Mouse (Mus musculus) kidney, adult 10 weeks (tissue): ENCODE measurements around the gene Pi4k2a. TPM values are rescaled to one million over a fixed set of nuclear protein-coding genes. Genes with fewer than 3 reads are reported as not detected.

Experiments used
- polyA plus RNA-seq: library from polyadenylated mRNA; stranded (reverse); fragments of 350-450 nt; fragmentation: Illumina TruSeq; extraction: RNeasy Lipid Tissue Mini Kit (QIAGEN cat#74804); gene quantifications from one replicate; pipeline ENCODE4 v1.2.3, GENCODE M21; 2014; ENCODE audit warnings: low read depth, low replicate concordance

The Pi4k2a gene
- polyA plus RNA-seq: 8.7 TPM

DNA sequence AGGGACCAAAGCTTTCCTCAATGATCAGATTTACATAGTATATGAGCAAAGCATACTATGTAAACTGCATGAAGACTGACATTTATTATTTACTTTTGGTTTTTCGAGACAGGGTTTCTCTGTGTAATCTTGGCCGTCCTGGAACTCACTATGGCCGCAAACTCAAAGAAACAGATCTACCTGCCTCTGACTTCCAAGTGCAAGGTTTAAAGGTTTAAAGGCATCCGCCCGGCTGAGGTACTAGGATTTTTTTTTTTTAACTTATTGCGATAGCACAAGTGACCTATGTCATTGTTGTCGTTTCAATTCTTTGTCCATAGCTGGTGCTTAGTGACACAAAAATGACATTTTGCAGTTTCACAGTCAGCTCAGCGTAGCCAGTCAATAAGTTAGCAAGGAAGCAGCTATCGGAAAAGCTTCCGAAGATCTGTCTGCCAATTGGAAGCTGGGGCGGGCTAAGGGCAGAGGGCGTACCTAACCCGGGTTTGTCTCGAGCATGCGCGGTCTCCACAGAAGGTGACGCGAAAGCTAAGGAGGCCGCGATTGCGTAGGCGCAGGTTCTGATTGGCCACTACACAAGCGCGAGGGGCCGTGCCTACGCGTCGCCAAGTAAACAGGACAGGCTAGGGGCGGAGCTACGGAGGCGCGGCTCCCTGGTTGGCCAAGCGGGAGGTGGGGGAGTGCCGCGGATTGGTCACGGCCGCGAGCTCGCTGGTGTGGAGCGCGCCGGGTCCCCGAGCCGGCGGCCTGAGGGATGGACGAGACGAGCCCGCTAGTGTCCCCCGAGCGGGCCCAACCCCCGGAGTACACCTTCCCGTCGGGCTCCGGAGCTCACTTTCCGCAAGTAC lies at the start of gene Pi4k2a:
TSS of gene Pi4k2a (plus strand) at position 723 of the 848 bp plus-strand sequence.

DNA sequence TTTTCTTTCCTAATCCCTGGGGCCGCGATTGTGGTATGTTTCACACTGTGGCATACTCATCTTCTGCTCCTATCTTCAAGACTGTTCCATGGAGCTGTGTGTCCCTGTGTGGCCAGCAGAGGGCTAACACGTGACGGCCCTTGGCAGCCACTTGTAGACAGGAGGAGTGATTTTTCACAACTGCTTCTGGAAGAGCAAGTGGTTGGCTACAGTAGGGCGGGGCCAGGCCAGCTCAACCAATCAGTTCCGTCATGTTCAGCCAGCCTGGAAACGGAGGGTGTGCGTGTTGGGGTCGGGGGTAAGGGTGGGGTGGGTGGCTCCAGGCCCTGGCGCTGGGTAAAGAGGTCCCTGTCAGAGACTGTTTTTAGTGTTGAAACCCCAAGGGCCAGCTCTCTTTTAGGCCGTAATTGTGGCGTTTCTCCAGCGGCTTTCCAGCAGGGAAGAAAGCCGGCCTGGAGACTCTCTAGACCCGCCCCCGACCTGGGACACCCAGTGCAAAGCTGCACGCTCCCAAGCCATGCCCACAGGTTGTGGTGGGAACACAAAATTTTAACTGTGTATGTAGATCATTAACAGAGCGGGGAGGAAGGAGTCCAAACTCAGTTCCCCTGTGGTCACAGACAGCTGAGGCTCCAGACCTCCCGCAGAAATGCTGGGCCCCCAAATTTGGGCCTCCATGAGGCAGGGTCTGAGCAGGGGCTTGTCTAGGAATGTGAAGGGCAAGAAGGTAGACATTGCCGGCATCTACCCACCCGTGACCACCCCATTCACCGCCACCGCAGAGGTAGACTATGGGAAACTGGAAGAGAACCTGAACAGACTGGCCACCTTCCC lies 44.8 kb upstream of the Pi4k2a start, which contains the start of gene Hoga1:
TSS of gene Hoga1 (plus strand) at position 342 of the 834 bp plus-strand sequence.

DNA sequence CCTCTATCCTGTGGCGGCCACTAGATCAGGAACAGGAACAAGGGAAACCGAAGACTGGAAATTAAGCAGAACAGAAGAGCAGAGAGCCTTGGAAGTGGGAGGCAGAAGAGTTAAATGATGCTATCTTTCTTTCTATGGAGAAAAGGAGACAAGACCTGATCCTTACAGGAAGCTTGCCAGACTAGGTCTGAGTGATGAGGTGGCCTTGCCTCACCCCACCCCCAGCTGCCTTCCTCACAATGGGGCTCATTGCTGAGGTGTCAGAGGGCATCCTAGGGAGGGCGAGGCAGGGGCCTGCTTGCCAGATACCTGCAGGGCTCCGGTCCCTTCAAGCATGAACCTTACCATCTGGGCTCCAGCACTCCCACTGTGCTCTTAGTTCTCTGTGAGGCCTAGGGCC lies 38.3 kb upstream of the Pi4k2a start, which contains the start of gene 4933411K16Rik:
TSS of gene 4933411K16Rik (plus strand) at position 301 of the 400 bp plus-strand sequence.

DNA sequence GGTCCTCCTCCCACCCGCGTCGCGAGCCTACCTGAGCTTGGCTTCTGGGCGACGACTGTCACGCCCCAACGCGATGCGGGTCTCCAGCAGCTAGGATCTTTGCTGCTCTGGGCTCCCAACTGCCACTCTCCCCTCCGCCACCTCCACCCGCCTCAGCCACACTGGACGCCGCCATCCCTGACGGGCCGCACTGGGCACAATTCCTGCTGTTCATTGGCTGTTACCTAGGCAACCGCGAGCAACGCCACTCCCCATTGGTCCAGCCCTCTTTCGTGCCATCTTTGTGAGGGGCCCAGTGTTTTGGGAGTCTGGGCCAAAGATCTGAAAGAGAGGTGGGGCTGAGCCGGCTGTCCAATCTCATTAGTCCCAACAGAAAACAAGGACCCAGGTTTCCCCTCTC lies 4.1 kb upstream of the Pi4k2a start, which contains the start of gene Morn4:
TSS of gene Morn4 (minus strand) at position 192 of the 400 bp plus-strand sequence.

DNA sequence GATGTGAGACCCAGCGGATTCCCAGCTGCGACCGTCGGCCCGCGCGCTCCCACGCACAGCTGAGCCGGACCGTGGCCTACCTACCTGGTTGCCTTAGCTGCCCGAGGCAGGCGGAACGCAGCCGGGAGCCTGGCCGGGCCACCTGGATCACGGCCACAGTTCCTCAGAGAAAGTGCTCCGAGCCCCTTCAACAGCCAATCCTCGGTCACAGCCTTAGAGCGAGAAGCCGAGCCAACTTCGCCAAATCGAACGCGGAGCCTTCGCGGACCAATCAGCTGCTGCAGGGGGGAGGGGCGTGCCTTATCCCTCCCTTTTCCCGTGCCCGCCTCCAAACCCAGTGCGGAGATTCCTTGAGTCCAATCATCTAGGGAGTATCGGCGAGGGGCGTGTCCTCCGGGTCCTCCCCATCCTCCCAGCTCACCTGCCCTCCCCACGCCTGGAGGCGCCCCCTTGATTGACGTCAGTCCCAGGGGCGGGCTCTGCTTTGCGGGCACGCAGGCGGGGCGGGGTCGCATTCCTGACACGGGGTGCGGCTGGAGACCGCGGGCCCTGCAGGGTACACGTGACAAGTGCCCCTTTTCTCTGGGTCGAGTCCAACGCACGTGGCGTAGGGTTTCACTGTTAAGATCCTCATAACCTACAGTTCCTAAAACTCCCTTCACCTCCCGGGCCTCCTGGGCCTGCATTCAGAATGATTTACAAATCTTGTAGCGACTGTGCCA lies 38.7 kb downstream of the Pi4k2a start, which contains the start of gene Avpi1:
TSS of gene Avpi1 (minus strand) at position 273 of the 722 bp plus-strand sequence.

DNA sequence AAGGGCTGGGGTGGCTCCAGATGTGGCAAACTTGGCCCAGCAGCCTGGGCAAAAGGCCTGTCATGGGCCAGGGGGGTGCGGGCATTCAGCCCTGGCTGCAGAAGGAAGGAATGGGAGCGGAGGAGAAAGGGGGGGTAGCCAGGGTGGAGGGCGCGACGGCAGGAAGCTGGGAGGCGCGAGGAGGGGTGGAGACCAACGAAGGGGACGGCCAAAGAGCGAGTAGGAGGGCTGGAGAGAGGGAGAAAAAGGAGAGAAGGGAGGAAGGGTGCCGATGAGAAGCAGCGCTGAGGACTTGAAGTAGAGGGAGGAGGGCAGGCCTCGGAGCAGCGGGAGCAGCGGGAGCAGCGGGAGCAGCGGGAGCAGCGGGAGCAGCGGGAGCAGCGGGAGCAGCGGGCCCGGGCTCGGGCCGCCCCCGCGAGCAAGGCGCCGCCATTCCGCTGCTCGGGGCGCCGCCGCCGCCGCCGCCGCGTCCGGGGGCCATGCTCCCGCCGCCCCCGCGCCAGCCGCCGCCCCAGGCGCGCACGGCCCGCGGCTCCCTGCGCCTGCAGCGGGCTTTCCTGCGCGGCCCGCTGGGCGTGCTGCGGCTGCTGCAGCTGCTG lies 57.0 kb downstream of the Pi4k2a start, which contains the start of gene Marveld1:
TSS of gene Marveld1 (plus strand) at position 231 of the 599 bp plus-strand sequence.

DNA sequence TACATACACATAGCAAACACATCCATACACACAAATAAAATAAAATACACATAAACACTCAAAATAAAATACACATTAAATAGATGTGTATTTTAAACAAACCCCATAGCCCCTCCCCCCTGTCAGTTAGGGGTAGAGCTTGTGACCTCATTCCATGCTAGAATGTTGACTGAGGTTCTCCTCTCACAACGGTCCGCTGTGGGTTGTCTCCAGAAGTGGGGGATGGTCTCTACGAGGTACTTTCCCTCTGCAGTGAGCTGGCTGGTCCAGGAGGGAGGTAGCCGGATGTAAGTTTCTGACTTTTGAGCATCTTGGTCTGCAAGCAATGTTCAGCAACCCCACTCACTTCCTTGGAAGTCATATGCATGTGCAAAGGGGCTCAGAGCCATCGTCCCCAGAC lies 73.5 kb downstream of the Pi4k2a start, which contains the start of gene Zfyve27:
TSS of gene Zfyve27 (plus strand) at position 188 of the 400 bp plus-strand sequence.

Other genes with a start within 250 kb of the Pi4k2a start
- 0.73 TPM for gene Frat2, start 242.3 kb upstream of the Pi4k2a start, polyA plus RNA-seq
- gene Rrp12, start 194.3 kb upstream of the Pi4k2a start, polyA plus RNA-seq: 0.32 TPM
- gene Pgam1, start 178.5 kb upstream of the Pi4k2a start, polyA plus RNA-seq: 398 TPM
- gene Exosc1, start 157.0 kb upstream of the Pi4k2a start, polyA plus RNA-seq: 21.0 TPM
- 27.7 TPM for gene Zdhhc16, start 157.0 kb upstream of the Pi4k2a start, polyA plus RNA-seq
- 8.0 TPM for gene Mms19, start 109.3 kb upstream of the Pi4k2a start, polyA plus RNA-seq
- not detected for gene Ubtd1, start 108.7 kb upstream of the Pi4k2a start, polyA plus RNA-seq
- gene Ankrd2, start 54.5 kb upstream of the Pi4k2a start, polyA plus RNA-seq: not detected
- 61.7 TPM for gene Hoga1, start 44.9 kb upstream of the Pi4k2a start, polyA plus RNA-seq
- gene 4933411K16Rik, start 38.2 kb upstream of the Pi4k2a start, polyA plus RNA-seq: not detected
- gene Morn4, start 4.1 kb upstream of the Pi4k2a start, polyA plus RNA-seq: 1.1 TPM
- gene Avpi1, start 38.6 kb downstream of the Pi4k2a start, polyA plus RNA-seq: 1.2 TPM
- gene Marveld1, start 56.9 kb downstream of the Pi4k2a start, polyA plus RNA-seq: 7.7 TPM
- gene Zfyve27, start 73.5 kb downstream of the Pi4k2a start, polyA plus RNA-seq: 3.9 TPM
- gene Sfrp5, start 111.8 kb downstream of the Pi4k2a start, polyA plus RNA-seq: not detected
- not detected for gene Golga7b, start 157.1 kb downstream of the Pi4k2a start, polyA plus RNA-seq